Mouse (Mus musculus): Measurements from ENCODE around the gene Wdr60. TPM values are rescaled to one million over a fixed set of nuclear protein-coding genes. Genes with fewer than 3 reads are reported as not detected.

The Wdr60 gene
- polyA plus RNA-seq, 1 experiment from 2014 or later, result 16.5 TPM

- DNase-seq (ENCODE audit: low spot score) (no peak), ATAC-seq (ENCODE audit: insufficient number of reproducible peaks, low FRiP score, low TSS enrichment, low read depth) (no peak)
- H3K9me3 ChIP-seq (ENCODE audit: control insufficient read depth, low read length), result no peaks in the 10 kb centered on the region
- no peaks in the 10 kb centered on the region for H3K27me3 ChIP-seq (ENCODE audit: control insufficient read depth, insufficient read depth, low read length)
- no peaks in the 10 kb centered on the region for H3K36me3 ChIP-seq (ENCODE audit: control insufficient read depth, insufficient read depth, low read length)
- H3K4me1 ChIP-seq (ENCODE audit: control insufficient read depth, insufficient read depth, low read length), result no peaks in the 10 kb centered on the region
- no peak overlapping the region for H3K9ac ChIP-seq (ENCODE audit: low read length)
- no peak overlapping the region for H3K27ac ChIP-seq (replicated peaks; ENCODE audit: low read depth, low read length)
- no peak overlapping the region for H3K4me2 ChIP-seq (ENCODE audit: low read depth, severe bottlenecking)
- H3K4me3 ChIP-seq (ENCODE audit: low read depth, low read length), result no peak overlapping the region
Measured at GRCm38 (mm10) chr12:116194641-116195040, 68.2 kb downstream of the Wdr60 start.

GRCm38 (mm10) chr12:116193952-116194351 lies 68.9 kb downstream of the Wdr60 start:
- H3K27ac ChIP-seq (replicated peaks; ENCODE audit: low read depth, low read length), result no peak overlapping the region
- DNase-seq (ENCODE audit: low spot score), result no peak
- 70% methylated on average over 6 of the region's 6 CpGs for WGBS

GRCm38 (mm10) chr12:116183212-116183935 lies 79.4 kb downstream of the Wdr60 start:
- H3K4me1 ChIP-seq (ENCODE audit: control insufficient read depth, insufficient read depth, low read length), result no peaks in the 10 kb centered on the region
- 75% methylated on average over 6 of the region's 6 CpGs for WGBS
- DNase-seq (ENCODE audit: low spot score), result no peak

More at GRCm38 (mm10) chr12:116193952-116194351, 68.9 kb downstream of the Wdr60 start:
- Histone ChIP-seq H3K4me1 (ENCODE audit: control insufficient read depth, insufficient read depth, low read length) (no peaks in the 10 kb centered on the region), H3K36me3 (ENCODE audit: control insufficient read depth, insufficient read depth, low read length) (no peaks in the 10 kb centered on the region), H3K9ac (ENCODE audit: low read length) (no peak overlapping the region), H3K9me3 (ENCODE audit: control insufficient read depth, low read length) (no peaks in the 10 kb centered on the region), H3K4me2 (ENCODE audit: low read depth, severe bottlenecking) (no peak overlapping the region), H3K4me3 (ENCODE audit: low read depth, low read length) (no peak overlapping the region), H3K27me3 (ENCODE audit: control insufficient read depth, insufficient read depth, low read length) (no peaks in the 10 kb centered on the region)
- no peak for ATAC-seq (ENCODE audit: insufficient number of reproducible peaks, low FRiP score, low TSS enrichment, low read depth)

GRCm38 (mm10) chr12:116182376-116182775 lies 80.4 kb downstream of the Wdr60 start:
- Histone ChIP-seq H3K9me3 (ENCODE audit: control insufficient read depth, low read length) (no peaks in the 10 kb centered on the region), H3K27me3 (ENCODE audit: control insufficient read depth, insufficient read depth, low read length) (no peaks in the 10 kb centered on the region), H3K27ac (replicated peaks; ENCODE audit: low read depth, low read length) (no peak overlapping the region), H3K9ac (ENCODE audit: low read length) (no peak overlapping the region), H3K4me3 (ENCODE audit: low read depth, low read length) (no peak overlapping the region), H3K4me1 (ENCODE audit: control insufficient read depth, insufficient read depth, low read length) (no peaks in the 10 kb centered on the region), H3K4me2 (ENCODE audit: low read depth, severe bottlenecking) (no peak overlapping the region), H3K36me3 (ENCODE audit: control insufficient read depth, insufficient read depth, low read length) (no peaks in the 10 kb centered on the region)
- ATAC-seq (ENCODE audit: insufficient number of reproducible peaks, low FRiP score, low TSS enrichment, low read depth), result no peak
- no peak for DNase-seq (ENCODE audit: low spot score)

More at GRCm38 (mm10) chr12:116183212-116183935, 79.4 kb downstream of the Wdr60 start:
- Histone ChIP-seq H3K4me3 (ENCODE audit: low read depth, low read length) (no peak overlapping the region), H3K27ac (replicated peaks; ENCODE audit: low read depth, low read length) (no peak overlapping the region), H3K9ac (ENCODE audit: low read length) (no peak overlapping the region), H3K4me2 (ENCODE audit: low read depth, severe bottlenecking) (no peak overlapping the region), H3K9me3 (ENCODE audit: control insufficient read depth, low read length) (no peaks in the 10 kb centered on the region), H3K36me3 (ENCODE audit: control insufficient read depth, insufficient read depth, low read length) (no peaks in the 10 kb centered on the region), H3K27me3 (ENCODE audit: control insufficient read depth, insufficient read depth, low read length) (no peaks in the 10 kb centered on the region)
- ATAC-seq (ENCODE audit: insufficient number of reproducible peaks, low FRiP score, low TSS enrichment, low read depth), result no peak

- ATAC-seq (ENCODE audit: insufficient number of reproducible peaks, low FRiP score, low TSS enrichment, low read depth) (no peak), DNase-seq (ENCODE audit: low spot score) (no peak)
- 78% methylated on average over 4 of the region's 4 CpGs for WGBS
- Histone ChIP-seq H3K4me3 (ENCODE audit: low read depth, low read length) (no peak overlapping the region), H3K27ac (replicated peaks; ENCODE audit: low read depth, low read length) (no peak overlapping the region), H3K4me2 (ENCODE audit: low read depth, severe bottlenecking) (no peak overlapping the region), H3K4me1 (ENCODE audit: control insufficient read depth, insufficient read depth, low read length) (no peaks in the 10 kb centered on the region), H3K27me3 (ENCODE audit: control insufficient read depth, insufficient read depth, low read length) (no peaks in the 10 kb centered on the region), H3K9ac (ENCODE audit: low read length) (no peak overlapping the region), H3K36me3 (ENCODE audit: control insufficient read depth, insufficient read depth, low read length) (no peaks in the 10 kb centered on the region), H3K9me3 (ENCODE audit: control insufficient read depth, low read length) (no peaks in the 10 kb centered on the region)
Measured at GRCm38 (mm10) chr12:116181436-116182050, 81.3 kb downstream of the Wdr60 start.

GRCm38 (mm10) chr12:116176930-116177329 lies 85.9 kb downstream of the Wdr60 start:
- H3K4me2 ChIP-seq (ENCODE audit: low read depth, severe bottlenecking), result no peak overlapping the region
- no peaks in the 10 kb centered on the region for H3K4me1 ChIP-seq (ENCODE audit: control insufficient read depth, insufficient read depth, low read length)
- ATAC-seq (ENCODE audit: insufficient number of reproducible peaks, low FRiP score, low TSS enrichment, low read depth) (no peak), DNase-seq (ENCODE audit: low spot score) (no peak)
- H3K27me3 ChIP-seq (ENCODE audit: control insufficient read depth, insufficient read depth, low read length), result no peaks in the 10 kb centered on the region
- H3K4me3 ChIP-seq (ENCODE audit: low read depth, low read length), result no peak overlapping the region
- H3K9me3 ChIP-seq (ENCODE audit: control insufficient read depth, low read length), result no peaks in the 10 kb centered on the region
- H3K27ac ChIP-seq (replicated peaks; ENCODE audit: low read depth, low read length), result no peak overlapping the region
- no peak overlapping the region for H3K9ac ChIP-seq (ENCODE audit: low read length)
- H3K36me3 ChIP-seq (ENCODE audit: control insufficient read depth, insufficient read depth, low read length), result no peaks in the 10 kb centered on the region
- WGBS, result 92% methylated on average over 3 of the region's 3 CpGs

GRCm38 (mm10) chr12:116169666-116170065 lies 93.2 kb downstream of the Wdr60 start:
- Histone ChIP-seq H3K36me3 (ENCODE audit: control insufficient read depth, insufficient read depth, low read length) (no peaks in the 10 kb centered on the region), H3K4me2 (ENCODE audit: low read depth, severe bottlenecking) (no peak overlapping the region), H3K4me3 (ENCODE audit: low read depth, low read length) (no peak overlapping the region), H3K9me3 (ENCODE audit: control insufficient read depth, low read length) (no peaks in the 10 kb centered on the region), H3K27ac (replicated peaks; ENCODE audit: low read depth, low read length) (no peak overlapping the region), H3K9ac (ENCODE audit: low read length) (no peak overlapping the region), H3K4me1 (ENCODE audit: control insufficient read depth, insufficient read depth, low read length) (no peaks in the 10 kb centered on the region), H3K27me3 (ENCODE audit: control insufficient read depth, insufficient read depth, low read length) (no peaks in the 10 kb centered on the region)
- no peak for DNase-seq (ENCODE audit: low spot score)
- 86% methylated on average over 5 of the region's 5 CpGs for WGBS
- no peak for ATAC-seq (ENCODE audit: insufficient number of reproducible peaks, low FRiP score, low TSS enrichment, low read depth)

GRCm38 (mm10) chr12:116165368-116165767 lies 97.5 kb downstream of the Wdr60 start:
- Histone ChIP-seq H3K4me2 (ENCODE audit: low read depth, severe bottlenecking) (no peak overlapping the region), H3K36me3 (ENCODE audit: control insufficient read depth, insufficient read depth, low read length) (no peaks in the 10 kb centered on the region), H3K4me1 (ENCODE audit: control insufficient read depth, insufficient read depth, low read length) (no peaks in the 10 kb centered on the region), H3K9ac (ENCODE audit: low read length) (no peak overlapping the region), H3K4me3 (ENCODE audit: low read depth, low read length) (no peak overlapping the region), H3K9me3 (ENCODE audit: control insufficient read depth, low read length) (no peaks in the 10 kb centered on the region), H3K27me3 (ENCODE audit: control insufficient read depth, insufficient read depth, low read length) (no peaks in the 10 kb centered on the region), H3K27ac (replicated peaks; ENCODE audit: low read depth, low read length) (no peak overlapping the region)
- no peak for ATAC-seq (ENCODE audit: insufficient number of reproducible peaks, low FRiP score, low TSS enrichment, low read depth)
- DNase-seq (ENCODE audit: low spot score), result no peak

Measured in limb, embryonic 11.5 days (tissue).